Mouse (Mus musculus) cerebellum, adult 2 months (tissue): Measurements from ENCODE around the gene Mterf4.

ENCODE experiments used
- CTCF ChIP-seq: fragments of 200-500 bp; IDR thresholded peaks from 2 replicates; pipeline ENCODE4 v1.5.1; 2011; ENCODE audit warnings: low read depth, mild to moderate bottlenecking, control low read depth, low read length, moderate library complexity, borderline replicate concordance; ENCODE audit not compliant: insufficient read depth
- POLR2A ChIP-seq: fragments of 200-500 bp; IDR thresholded peaks from 2 replicates; pipeline ENCODE4 v1.6.1; 2011; ENCODE audit warnings: low read length, control low read depth, borderline replicate concordance; ENCODE audit not compliant: insufficient read depth

- TF ChIP-seq CTCF (no peak), POLR2A (no peak)
Observed at GRCm38 (mm10) chr1:93300578-93300977, 5.1 kb downstream of the Mterf4 start.
